Mouse (Mus musculus): Measurements from ENCODE around the gene Hoxb6.

- TF ChIP-seq POLR2A (IDR thresholded peaks at IDR 0.05; ENCODE audit: insufficient read length, low read depth): no peak
- no peak for TF ChIP-seq REST (IDR thresholded peaks at IDR 0.05; ENCODE audit: insufficient read depth, insufficient read length)
These were observed 26.3 kb upstream of the Hoxb6 start for GRCm38 (mm10) chr11:96265954-96266353.
